Mouse (Mus musculus) erythroblast, embryonic 14.5 days (primary cell): ENCODE data around the gene Hs1bp3.

ENCODE experiments used
- GATA1 ChIP-seq: IDR thresholded peaks from 2 replicates; pipeline ENCODE4 v1.6.1; 2012; ENCODE audit warnings: low read length, inconsistent platforms, mixed read lengths
- TAL1 ChIP-seq: IDR thresholded peaks from 3 replicates; pipeline ENCODE4 v1.6.1; 2012; ENCODE audit warnings: low read length, inconsistent platforms, mixed read lengths

- no peak for TF ChIP-seq TAL1
- TF ChIP-seq GATA1: no peak
Observed at GRCm38 (mm10) chr12:8341008-8341407, 27.8 kb downstream of the Hs1bp3 start.
